Mouse (Mus musculus) cortical plate, adult 2 months (tissue): ENCODE results near the gene Bicd2. TPM values are rescaled to one million over a fixed set of nuclear protein-coding genes. Genes with fewer than 3 reads are reported as not detected.

Source experiments
- H3K27ac ChIP-seq: fragments of 200-500 bp; 2 replicates; pipeline ENCODE4 v1.5.1; 2012; ENCODE audit warnings: low read length, control low read depth, inconsistent platforms; ENCODE audit not compliant: insufficient read depth
- H3K4me1 ChIP-seq: fragments of 200-500 bp; 2 replicates; pipeline ENCODE4 v1.6.1; 2011; ENCODE audit warnings: low read length; ENCODE audit not compliant: control insufficient read depth, insufficient read depth
- H3K4me3 ChIP-seq: fragments of 200-500 bp; 2 replicates; pipeline ENCODE4 v1.5.1; 2011; ENCODE audit warnings: mild to moderate bottlenecking, low read length, control low read depth; ENCODE audit not compliant: insufficient read depth
- CTCF ChIP-seq: fragments of 200-500 bp; IDR thresholded peaks from 2 replicates; pipeline ENCODE4 v1.5.1; 2011; ENCODE audit warnings: mild to moderate bottlenecking, control low read depth, low read length; ENCODE audit not compliant: insufficient read depth; ENCODE audit errors: extremely low read depth
- POLR2A ChIP-seq: fragments of 200-500 bp; IDR thresholded peaks from 2 replicates; pipeline ENCODE4 v1.6.1; 2011; ENCODE audit warnings: mild to moderate bottlenecking, low read length, control low read depth; ENCODE audit not compliant: insufficient read depth; ENCODE audit errors: extremely low read depth
- polyA plus RNA-seq: library from polyadenylated mRNA; depleted of rRNA; stranded (reverse); fragments of >200 nt; gene quantifications from 2 replicates; pipeline ENCODE4 v1.2.3, GENCODE M21; 2012; rRNA removed

Gene Bicd2
- polyA plus RNA-seq, 1 experiment = 49.5 TPM

GRCm38 (mm10) chr13:49421959-49422358 lies 80.6 kb downstream of the Bicd2 start:
- peak overlapping the region; percentile 96 for H3K4me3 ChIP-seq
- TF ChIP-seq CTCF (no peak), POLR2A (no peak)
- H3K27ac ChIP-seq = no peak overlapping the region
- peaks cover 10% of the 10 kb centered on the region for H3K4me1 ChIP-seq

GRCm38 (mm10) chr13:49426736-49427135 lies 85.4 kb downstream of the Bicd2 start:
- TF ChIP-seq POLR2A (no peak), CTCF (no peak)
- Histone ChIP-seq H3K27ac (peak overlapping the region; percentile 12; the same call in 1 of the 2 replicates), H3K4me3 (no peak overlapping the region), H3K4me1 (peaks cover 14% of the 10 kb centered on the region)

GRCm38 (mm10) chr13:49428042-49428675 lies 86.8 kb downstream of the Bicd2 start:
- Histone ChIP-seq H3K4me1 (peaks cover 6% of the 10 kb centered on the region; the same call in 1 of the 2 replicates), H3K4me3 (no peak overlapping the region), H3K27ac (no peak overlapping the region)
- TF ChIP-seq POLR2A (no peak), CTCF (no peak)

- no peak overlapping the region for H3K4me3 ChIP-seq
- no peak overlapping the region for H3K27ac ChIP-seq
- H3K4me1 ChIP-seq = peaks cover 9% of the 10 kb centered on the region; the same call in 1 of the 2 replicates
- no peak for TF ChIP-seq POLR2A
- TF ChIP-seq CTCF = no peak
Measured at GRCm38 (mm10) chr13:49430529-49430928, 89.1 kb downstream of the Bicd2 start.

- H3K4me1 ChIP-seq = peaks cover 7% of the 10 kb centered on the region; the same call in 1 of the 2 replicates
- H3K4me3 ChIP-seq = no peak overlapping the region
- H3K27ac ChIP-seq = no peak overlapping the region
- TF ChIP-seq CTCF (no peak), POLR2A (no peak)
Measured at GRCm38 (mm10) chr13:49433268-49434029, 92.1 kb downstream of the Bicd2 start.

GRCm38 (mm10) chr13:49435745-49436144 lies 94.4 kb downstream of the Bicd2 start:
- TF ChIP-seq POLR2A = no peak
- no peak for TF ChIP-seq CTCF
- H3K4me1 ChIP-seq = peaks cover 6% of the 10 kb centered on the region; the same call in 1 of the 2 replicates
- H3K27ac ChIP-seq = peak overlapping the region; percentile 41; the same call in 1 of the 2 replicates

GRCm38 (mm10) chr13:49436170-49436569 lies 94.8 kb downstream of the Bicd2 start:
- TF ChIP-seq CTCF = no peak
- TF ChIP-seq POLR2A = no peak
- Histone ChIP-seq H3K27ac (peak overlapping the region; percentile 41; the same call in 1 of the 2 replicates), H3K4me3 (no peak overlapping the region)

More at GRCm38 (mm10) chr13:49435745-49436144, 94.4 kb downstream of the Bicd2 start:
- H3K4me3 ChIP-seq = no peak overlapping the region

More at GRCm38 (mm10) chr13:49436170-49436569, 94.8 kb downstream of the Bicd2 start:
- H3K4me1 ChIP-seq = peaks cover 6% of the 10 kb centered on the region; the same call in 1 of the 2 replicates

Other genes with a start within 250 kb of the Bicd2 start
- gene Wnk2, start 193.6 kb upstream of the Bicd2 start, polyA plus RNA-seq = 62.4 and 65.4 TPM in 2 replicates
- 50.2 and 55.1 TPM in 2 replicates for gene Ninj1, start 154.1 kb upstream of the Bicd2 start, polyA plus RNA-seq
- 32.0 and 36.5 TPM in 2 replicates for gene Card19, start 125.5 kb upstream of the Bicd2 start, polyA plus RNA-seq
- 3.2 and 3.4 TPM in 2 replicates for gene Susd3, start 92.9 kb upstream of the Bicd2 start, polyA plus RNA-seq
- gene Fgd3, start 21.3 kb upstream of the Bicd2 start, polyA plus RNA-seq = 5.8 and 6.2 TPM in 2 replicates
- gene Ippk, start 79.7 kb downstream of the Bicd2 start, polyA plus RNA-seq = 11.2 and 12.3 TPM in 2 replicates
- 0.38 and 0.40 TPM in 2 replicates for gene Tes3-ps, start 151.7 kb downstream of the Bicd2 start, polyA plus RNA-seq
- gene Ecm2, start 163.2 kb downstream of the Bicd2 start, polyA plus RNA-seq = 3.5 and 3.8 TPM in 2 replicates
- 1.2 TPM in 2 replicates for gene Aspn, start 202.9 kb downstream of the Bicd2 start, polyA plus RNA-seq
- 1.6 and 1.9 TPM in 2 replicates for gene Omd, start 240.9 kb downstream of the Bicd2 start, polyA plus RNA-seq